Mouse (Mus musculus) limb, embryonic 14.5 days (tissue): ENCODE results near the gene Syne1. TPM values are rescaled to one million over a fixed set of nuclear protein-coding genes. Genes with fewer than 3 reads are reported as not detected.

ENCODE experiments used
- ATAC-seq: fragments of 200-750 bp; cut with Nextera tagmentation; 2 replicates; pipeline ENCODE4 v1.8.0; 2017; ENCODE audit warnings: low read depth, moderate number of reproducible peaks, moderate TSS enrichment; ENCODE audit not compliant: low FRiP score
- DNase-seq: peaks from one replicate; pipeline ENCODE4 v3.0.0-alpha.2; 2015; ENCODE audit warnings: low spot score
- H3K27ac ChIP-seq: fragments of 300-500 bp; sonication (generic); replicated peaks from 2 replicates; pipeline ENCODE4 v1.5.1; 2014; ENCODE audit warnings: low read depth, mild to moderate bottlenecking, low read length, moderate library complexity, mixed read lengths
- H3K27me3 ChIP-seq: fragments of 300-500 bp; sonication (generic); 2 replicates; pipeline ENCODE4 v1.6.1; 2014; ENCODE audit warnings: low read length, mixed read lengths; ENCODE audit not compliant: control insufficient read depth, insufficient read depth
- H3K36me3 ChIP-seq: fragments of 300-500 bp; sonication (generic); 2 replicates; pipeline ENCODE4 v1.6.1; 2014; ENCODE audit warnings: mild to moderate bottlenecking, low read length, moderate library complexity, mixed read lengths; ENCODE audit not compliant: control insufficient read depth, insufficient read depth
- H3K4me1 ChIP-seq: fragments of 300-500 bp; sonication (generic); 2 replicates; pipeline ENCODE4 v1.6.1; 2014; ENCODE audit warnings: antibody characterized with exemption, low read length, mixed read lengths; ENCODE audit not compliant: control insufficient read depth, insufficient read depth
- H3K4me2 ChIP-seq: fragments of 300-500 bp; sonication (generic); replicated peaks from 2 replicates; pipeline ENCODE4 v1.6.1; 2014; ENCODE audit warnings: low read depth, mild to moderate bottlenecking, low read length, moderate library complexity; ENCODE audit not compliant: severe bottlenecking
- H3K4me3 ChIP-seq: fragments of 300-500 bp; sonication (generic); replicated peaks from 2 replicates; pipeline ENCODE4 v1.5.1; 2014; ENCODE audit warnings: low read length
- H3K9ac ChIP-seq: fragments of 300-500 bp; sonication (generic); 2 replicates; pipeline ENCODE4 v1.6.1; 2014; ENCODE audit warnings: mild to moderate bottlenecking, low read depth, low read length, moderate library complexity; ENCODE audit not compliant: severe bottlenecking
- H3K9me3 ChIP-seq: fragments of 300-500 bp; sonication (generic); 2 replicates; pipeline ENCODE4 v1.6.1; 2016; ENCODE audit warnings: low read length; ENCODE audit not compliant: control insufficient read depth
- POLR2A ChIP-seq: fragments of 200-500 bp; IDR thresholded peaks from 2 replicates; pipeline ENCODE4 v1.8.0; 2012; ENCODE audit warnings: inconsistent platforms, mild to moderate bottlenecking, moderate library complexity, borderline replicate concordance; ENCODE audit not compliant: insufficient read depth, insufficient read length; ENCODE audit errors: extremely low read depth
- WGBS: fragments of 180-500 bp; shearing (Covaris S2); extraction: QIAGEN DNeasy Blood & Tissue Kit; methylation state at CpG from one replicate; pipeline ENCODE4 v1.1.7; 2014; 5-methylcytosine and 5-hydroxymethylcytosine counted together
- polyA plus RNA-seq, 2 experiments: library from polyadenylated mRNA; depleted of rRNA in 1 of 2; stranded (reverse) in 1 of 2; unstranded in 1 of 2; fragments of >200 nt; fragmentation: Nextera tagmentation in 1 of 2; extraction: Ambion mirVana in 1 of 2; gene quantifications; 2 replicates each; pipeline versions ENCODE4 v1.2.1 to v1.2.3; 2012 to 2014

Gene Syne1
- polyA plus RNA-seq, 2 experiments: 11.0 to 11.3 TPM

- TF ChIP-seq POLR2A: no peak
- Histone ChIP-seq H3K9me3 (no peaks in the 10 kb centered on the region), H3K36me3 (peaks cover 15% of the 10 kb centered on the region), H3K4me3 (no peak overlapping the region), H3K4me1 (no peaks in the 10 kb centered on the region), H3K4me2 (no peak overlapping the region), H3K9ac (no peak overlapping the region), H3K27me3 (no peaks in the 10 kb centered on the region), H3K27ac (no peak overlapping the region)
- WGBS: 97% methylated on average over 7 of the region's 7 CpGs
- no peak for ATAC-seq
- no peak for DNase-seq
Measured at GRCm38 (mm10) chr10:5124757-5125156, 426.5 kb downstream of the Syne1 start.

DNA sequence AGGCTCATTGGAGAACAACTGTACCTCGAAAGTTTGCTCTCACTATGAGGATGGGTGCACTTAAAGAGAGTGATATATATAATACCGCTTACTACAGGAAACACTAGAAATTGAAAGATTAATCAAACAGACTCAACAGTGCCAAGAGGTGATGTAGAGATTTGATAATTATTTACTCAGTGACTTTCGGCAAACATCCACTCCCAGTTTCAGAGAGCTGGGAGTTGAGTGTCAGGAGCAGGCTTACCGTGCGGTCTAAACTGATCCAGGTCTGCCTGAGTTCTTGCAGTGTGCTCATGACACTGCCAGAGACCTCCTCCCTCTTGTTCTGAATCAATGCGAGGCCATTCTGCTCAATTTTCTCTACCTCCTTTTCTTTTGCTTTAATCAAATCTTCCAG, 434.6 kb downstream of the Syne1 start:
- no peak overlapping the region for H3K4me2 ChIP-seq

GRCm38 (mm10) chr10:5116155-5116554, 435.1 kb downstream of the Syne1 start:
- ATAC-seq: no peak
- no peaks in the 10 kb centered on the region for H3K4me1 ChIP-seq
- H3K4me3 ChIP-seq: no peak overlapping the region
- no peak overlapping the region for H3K9ac ChIP-seq
- H3K27ac ChIP-seq: no peak overlapping the region
- no peak for TF ChIP-seq POLR2A
- DNase-seq: no peak
- WGBS: 81% methylated on average over 5 of the region's 5 CpGs
- no peaks in the 10 kb centered on the region for H3K27me3 ChIP-seq
- H3K36me3 ChIP-seq: peaks cover 25% of the 10 kb centered on the region
- no peaks in the 10 kb centered on the region for H3K9me3 ChIP-seq
- no peak overlapping the region for H3K4me2 ChIP-seq

More for the DNA sequence above, 434.6 kb downstream of the Syne1 start:
- Histone ChIP-seq H3K36me3 (peaks cover 28% of the 10 kb centered on the region), H3K4me3 (no peak overlapping the region), H3K4me1 (no peaks in the 10 kb centered on the region), H3K9ac (no peak overlapping the region), H3K27me3 (no peaks in the 10 kb centered on the region), H3K27ac (no peak overlapping the region), H3K9me3 (no peaks in the 10 kb centered on the region)
- no peak for TF ChIP-seq POLR2A
- WGBS: 87% methylated on average over 6 of the region's 6 CpGs
- no peak for ATAC-seq
- no peak for DNase-seq

GRCm38 (mm10) chr10:5110773-5111172, 440.5 kb downstream of the Syne1 start:
- Histone ChIP-seq H3K9ac (no peak overlapping the region), H3K4me1 (no peaks in the 10 kb centered on the region), H3K27me3 (no peaks in the 10 kb centered on the region), H3K27ac (no peak overlapping the region), H3K36me3 (peaks cover 27% of the 10 kb centered on the region), H3K4me3 (no peak overlapping the region), H3K9me3 (no peaks in the 10 kb centered on the region), H3K4me2 (no peak overlapping the region)
- no peak for TF ChIP-seq POLR2A
- WGBS: 77% methylated on average over 5 of the region's 5 CpGs
- ATAC-seq (peak; percentile 37), DNase-seq (peak; percentile 15)

DNA sequence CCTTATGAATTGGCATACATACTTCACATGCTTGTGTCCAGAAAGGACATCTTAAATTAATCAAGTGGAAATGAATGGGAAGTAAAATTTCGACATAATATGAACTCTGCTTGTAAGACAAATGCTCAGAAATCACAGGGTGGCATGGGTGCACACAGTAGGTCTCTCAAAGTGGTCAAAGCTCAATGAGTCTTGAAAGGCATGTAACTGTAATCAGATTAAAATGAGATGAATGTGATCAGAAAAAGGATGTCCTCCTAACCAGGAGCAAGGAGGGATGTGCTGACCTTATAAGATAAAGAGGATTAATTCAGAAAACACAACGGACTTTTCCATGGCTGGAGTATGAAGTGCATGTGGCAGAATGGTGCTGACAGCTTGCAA, 453.5 kb downstream of the Syne1 start:
- H3K27ac ChIP-seq: no peak overlapping the region
- DNase-seq (no peak), ATAC-seq (no peak)
- no peak for TF ChIP-seq POLR2A
- H3K9me3 ChIP-seq: no peaks in the 10 kb centered on the region
- WGBS: 74% methylated on average over 2 of the region's 2 CpGs
- peaks cover 15% of the 10 kb centered on the region; the same call in 1 of the 2 replicates for H3K36me3 ChIP-seq
- H3K4me1 ChIP-seq: no peaks in the 10 kb centered on the region
- no peak overlapping the region for H3K4me3 ChIP-seq
- no peak overlapping the region for H3K4me2 ChIP-seq
- no peak overlapping the region for H3K9ac ChIP-seq
- no peaks in the 10 kb centered on the region for H3K27me3 ChIP-seq
